Mouse (Mus musculus) heart, postnatal 0 days (tissue): ENCODE data around the gene Metrnl.

Experiments
- CTCF ChIP-seq: IDR thresholded peaks from 2 replicates; pipeline ENCODE4 v1.5.1; 2016; ENCODE audit warnings: antibody characterized with exemption, control low read depth, low read depth
- EP300 ChIP-seq: IDR thresholded peaks from 2 replicates; pipeline ENCODE4 v1.6.1; 2016; ENCODE audit warnings: antibody characterized with exemption, low read depth

GRCm38 (mm10) chr11:121688024-121688423 is 13.3 kb upstream of the Metrnl start:
- TF ChIP-seq CTCF, result no peak
- no peak for TF ChIP-seq EP300
